Mouse (Mus musculus): Measurements from ENCODE around the gene Mrps18a. TPM values are rescaled to one million over a fixed set of nuclear protein-coding genes. Genes with fewer than 3 reads are reported as not detected.
A peak's percentile ranks its signal among the peaks of the same experiment; 100 is the strongest.

Gene Mrps18a
- polyA plus RNA-seq, 1 experiment from 2014 or later, result 141 TPM

DNA sequence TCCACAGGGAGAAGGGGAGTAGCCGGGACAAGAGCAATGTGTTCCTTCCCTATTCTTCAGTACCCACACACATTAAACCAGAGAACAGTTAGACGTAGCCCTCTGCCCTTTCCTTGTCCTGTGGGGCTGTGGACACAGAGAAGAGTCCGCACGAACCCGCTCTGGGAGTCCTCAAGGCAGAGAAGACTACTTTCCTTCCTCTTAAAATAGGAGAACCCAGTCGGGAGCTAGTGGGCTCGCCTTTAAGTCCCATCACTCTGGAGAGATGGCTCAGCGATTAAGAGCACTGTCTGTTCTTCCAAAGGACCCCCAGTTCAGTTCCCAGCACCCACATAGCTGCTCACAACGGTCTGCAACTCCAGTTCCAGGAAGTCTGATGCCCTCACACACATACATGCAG, 50.9 kb downstream of the Mrps18a start:
- Histone ChIP-seq H3K4me1 (ENCODE audit: control insufficient read depth, insufficient read depth, low read length) (peaks cover 14% of the 10 kb centered on the region), H3K36me3 (ENCODE audit: control insufficient read depth, insufficient read depth, low read length) (peaks cover 30% of the 10 kb centered on the region), H3K4me3 (replicated peaks; ENCODE audit: low read depth, low read length) (peak overlapping the region; percentile 79), H3K27ac (replicated peaks; ENCODE audit: low read depth, low read length) (peak overlapping the region; percentile 77), H3K9me3 (ENCODE audit: control insufficient read depth, low read length) (no peaks in the 10 kb centered on the region), H3K9ac (replicated peaks; ENCODE audit: low read length) (peak overlapping the region; percentile 86), H3K27me3 (ENCODE audit: control insufficient read depth, insufficient read depth, low read length) (no peaks in the 10 kb centered on the region), H3K4me2 (ENCODE audit: low read length) (peak overlapping the region; percentile 78)
- DNase-seq, result no peak
- no peak for ATAC-seq (ENCODE audit: low FRiP score, low TSS enrichment)
- WGBS, result 53% methylated on average over 9 of the region's 9 CpGs

GRCm38 (mm10) chr17:46162551-46162950, 51.8 kb downstream of the Mrps18a start:
- Histone ChIP-seq H3K9me3 (ENCODE audit: control insufficient read depth, low read length) (no peaks in the 10 kb centered on the region), H3K4me1 (ENCODE audit: control insufficient read depth, insufficient read depth, low read length) (peaks cover 14% of the 10 kb centered on the region), H3K36me3 (ENCODE audit: control insufficient read depth, insufficient read depth, low read length) (peaks cover 38% of the 10 kb centered on the region), H3K27me3 (ENCODE audit: control insufficient read depth, insufficient read depth, low read length) (no peaks in the 10 kb centered on the region), H3K27ac (replicated peaks; ENCODE audit: low read depth, low read length) (no peak overlapping the region), H3K9ac (replicated peaks; ENCODE audit: low read length) (no peak overlapping the region), H3K4me2 (ENCODE audit: low read length) (peak overlapping the region; percentile 78), H3K4me3 (replicated peaks; ENCODE audit: low read depth, low read length) (no peak overlapping the region)
- 95% methylated on average over 7 of the region's 7 CpGs for WGBS
- DNase-seq, result no peak
- no peak for ATAC-seq (ENCODE audit: low FRiP score, low TSS enrichment)

- no peak for DNase-seq
- Histone ChIP-seq H3K9me3 (ENCODE audit: control insufficient read depth, low read length) (no peaks in the 10 kb centered on the region), H3K27me3 (ENCODE audit: control insufficient read depth, insufficient read depth, low read length) (no peaks in the 10 kb centered on the region), H3K9ac (replicated peaks; ENCODE audit: low read length) (no peak overlapping the region), H3K27ac (replicated peaks; ENCODE audit: low read depth, low read length) (no peak overlapping the region), H3K4me2 (ENCODE audit: low read length) (no peak overlapping the region), H3K4me3 (replicated peaks; ENCODE audit: low read depth, low read length) (no peak overlapping the region), H3K36me3 (ENCODE audit: control insufficient read depth, insufficient read depth, low read length) (peaks cover 42% of the 10 kb centered on the region), H3K4me1 (ENCODE audit: control insufficient read depth, insufficient read depth, low read length) (peaks cover 14% of the 10 kb centered on the region)
- 91% methylated on average over 9 of the region's 9 CpGs for WGBS
- no peak for ATAC-seq (ENCODE audit: low FRiP score, low TSS enrichment)
These were observed 52.2 kb downstream of the Mrps18a start for GRCm38 (mm10) chr17:46162951-46163421.

DNA sequence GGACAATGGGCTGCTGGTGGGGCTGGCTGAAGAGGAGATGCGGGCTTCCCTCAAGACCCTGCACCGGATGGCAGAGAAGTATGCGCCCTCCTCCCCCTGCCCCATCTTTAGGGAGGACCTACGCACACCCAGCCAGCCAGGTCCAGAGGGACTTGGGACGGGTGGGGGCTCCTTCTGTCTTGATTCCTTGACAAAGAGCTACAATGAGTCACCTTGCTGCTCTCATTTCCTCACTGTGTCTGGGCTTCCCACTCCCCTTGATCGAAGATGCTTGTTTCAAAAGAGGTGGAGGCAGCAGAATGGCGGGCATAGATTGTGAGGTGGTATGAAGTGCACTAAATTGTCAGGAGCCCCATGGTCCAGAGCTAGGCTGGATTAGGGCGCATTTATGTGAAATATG, 53.5 kb downstream of the Mrps18a start:
- Histone ChIP-seq H3K27me3 (ENCODE audit: control insufficient read depth, insufficient read depth, low read length) (no peaks in the 10 kb centered on the region), H3K36me3 (ENCODE audit: control insufficient read depth, insufficient read depth, low read length) (peaks cover 52% of the 10 kb centered on the region), H3K4me2 (ENCODE audit: low read length) (no peak overlapping the region), H3K9me3 (ENCODE audit: control insufficient read depth, low read length) (no peaks in the 10 kb centered on the region), H3K9ac (replicated peaks; ENCODE audit: low read length) (no peak overlapping the region), H3K4me3 (replicated peaks; ENCODE audit: low read depth, low read length) (no peak overlapping the region), H3K4me1 (ENCODE audit: control insufficient read depth, insufficient read depth, low read length) (peaks cover 14% of the 10 kb centered on the region), H3K27ac (replicated peaks; ENCODE audit: low read depth, low read length) (no peak overlapping the region)
- DNase-seq, result no peak
- no peak for ATAC-seq (ENCODE audit: low FRiP score, low TSS enrichment)
- WGBS, result 95% methylated on average over 8 of the region's 8 CpGs

- H3K4me1 ChIP-seq (ENCODE audit: control insufficient read depth, insufficient read depth, low read length), result peaks cover 14% of the 10 kb centered on the region
- no peak overlapping the region for H3K4me2 ChIP-seq (ENCODE audit: low read length)
- peaks cover 57% of the 10 kb centered on the region for H3K36me3 ChIP-seq (ENCODE audit: control insufficient read depth, insufficient read depth, low read length)
- H3K4me3 ChIP-seq (replicated peaks; ENCODE audit: low read depth, low read length), result no peak overlapping the region
- 92% methylated on average over 10 of the region's 10 CpGs for WGBS
- H3K9ac ChIP-seq (replicated peaks; ENCODE audit: low read length), result no peak overlapping the region
- no peaks in the 10 kb centered on the region for H3K27me3 ChIP-seq (ENCODE audit: control insufficient read depth, insufficient read depth, low read length)
- ATAC-seq (ENCODE audit: low FRiP score, low TSS enrichment) (no peak), DNase-seq (no peak)
- no peaks in the 10 kb centered on the region for H3K9me3 ChIP-seq (ENCODE audit: control insufficient read depth, low read length)
- H3K27ac ChIP-seq (replicated peaks; ENCODE audit: low read depth, low read length), result no peak overlapping the region
These were observed 54.0 kb downstream of the Mrps18a start for GRCm38 (mm10) chr17:46164791-46165190.

DNA sequence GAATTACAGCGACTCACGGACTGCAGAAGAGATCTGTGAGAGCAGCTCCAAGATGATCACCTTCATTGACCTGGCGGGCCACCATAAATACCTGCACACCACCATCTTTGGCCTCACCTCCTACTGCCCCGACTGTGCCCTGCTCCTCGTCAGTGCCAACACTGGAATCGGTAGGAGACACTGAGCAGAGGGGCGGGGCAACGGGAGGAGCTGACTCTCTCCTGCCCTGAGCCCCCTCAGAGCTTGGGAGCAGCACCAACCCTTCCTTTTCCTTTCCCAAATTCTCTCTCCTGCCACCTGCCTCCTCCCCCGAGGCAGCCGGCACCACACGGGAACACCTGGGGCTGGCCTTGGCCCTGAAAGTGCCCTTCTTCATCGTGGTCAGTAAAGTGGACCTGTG, 54.7 kb downstream of the Mrps18a start:
- Histone ChIP-seq H3K4me1 (ENCODE audit: control insufficient read depth, insufficient read depth, low read length) (peaks cover 14% of the 10 kb centered on the region), H3K27ac (replicated peaks; ENCODE audit: low read depth, low read length) (no peak overlapping the region), H3K9ac (replicated peaks; ENCODE audit: low read length) (no peak overlapping the region), H3K9me3 (ENCODE audit: control insufficient read depth, low read length) (no peaks in the 10 kb centered on the region), H3K27me3 (ENCODE audit: control insufficient read depth, insufficient read depth, low read length) (no peaks in the 10 kb centered on the region), H3K4me2 (ENCODE audit: low read length) (no peak overlapping the region), H3K36me3 (ENCODE audit: control insufficient read depth, insufficient read depth, low read length) (peaks cover 62% of the 10 kb centered on the region), H3K4me3 (replicated peaks; ENCODE audit: low read depth, low read length) (no peak overlapping the region)
- WGBS, result 91% methylated on average over 12 of the region's 12 CpGs
- DNase-seq (no peak), ATAC-seq (ENCODE audit: low FRiP score, low TSS enrichment) (no peak)

GRCm38 (mm10) chr17:46166270-46166669, 55.5 kb downstream of the Mrps18a start:
- Histone ChIP-seq H3K36me3 (ENCODE audit: control insufficient read depth, insufficient read depth, low read length) (peaks cover 71% of the 10 kb centered on the region), H3K4me2 (ENCODE audit: low read length) (no peak overlapping the region), H3K4me3 (replicated peaks; ENCODE audit: low read depth, low read length) (no peak overlapping the region), H3K27ac (replicated peaks; ENCODE audit: low read depth, low read length) (no peak overlapping the region), H3K27me3 (ENCODE audit: control insufficient read depth, insufficient read depth, low read length) (no peaks in the 10 kb centered on the region), H3K9me3 (ENCODE audit: control insufficient read depth, low read length) (no peaks in the 10 kb centered on the region), H3K9ac (replicated peaks; ENCODE audit: low read length) (no peak overlapping the region), H3K4me1 (ENCODE audit: control insufficient read depth, insufficient read depth, low read length) (peaks cover 14% of the 10 kb centered on the region)
- ATAC-seq (ENCODE audit: low FRiP score, low TSS enrichment), result no peak
- 90% methylated on average over 5 of the region's 5 CpGs for WGBS
- no peak for DNase-seq

- H3K9me3 ChIP-seq (ENCODE audit: control insufficient read depth, low read length), result no peaks in the 10 kb centered on the region
- no peaks in the 10 kb centered on the region for H3K27me3 ChIP-seq (ENCODE audit: control insufficient read depth, insufficient read depth, low read length)
- DNase-seq (no peak), ATAC-seq (ENCODE audit: low FRiP score, low TSS enrichment) (no peak)
- peaks cover 9% of the 10 kb centered on the region for H3K4me1 ChIP-seq (ENCODE audit: control insufficient read depth, insufficient read depth, low read length)
- WGBS, result 86% methylated on average over 11 of the region's 11 CpGs
- peaks cover 76% of the 10 kb centered on the region for H3K36me3 ChIP-seq (ENCODE audit: control insufficient read depth, insufficient read depth, low read length)
- H3K9ac ChIP-seq (replicated peaks; ENCODE audit: low read length), result no peak overlapping the region
- no peak overlapping the region for H3K4me3 ChIP-seq (replicated peaks; ENCODE audit: low read depth, low read length)
- H3K4me2 ChIP-seq (ENCODE audit: low read length), result no peak overlapping the region
- H3K27ac ChIP-seq (replicated peaks; ENCODE audit: low read depth, low read length), result no peak overlapping the region
These were observed 56.2 kb downstream of the Mrps18a start for GRCm38 (mm10) chr17:46167014-46167413.

- H3K9me3 ChIP-seq (ENCODE audit: control insufficient read depth, low read length), result no peaks in the 10 kb centered on the region
- 64% methylated on average over 5 of the region's 5 CpGs for WGBS
- no peak overlapping the region for H3K27ac ChIP-seq (replicated peaks; ENCODE audit: low read depth, low read length)
- H3K4me2 ChIP-seq (ENCODE audit: low read length), result no peak overlapping the region
- H3K4me1 ChIP-seq (ENCODE audit: control insufficient read depth, insufficient read depth, low read length), result no peaks in the 10 kb centered on the region
- H3K27me3 ChIP-seq (ENCODE audit: control insufficient read depth, insufficient read depth, low read length), result no peaks in the 10 kb centered on the region
- ATAC-seq (ENCODE audit: low FRiP score, low TSS enrichment), result 0 out of 2 replicates have a peak, but pooled peaks have one; percentile 19
- no peak overlapping the region for H3K9ac ChIP-seq (replicated peaks; ENCODE audit: low read length)
- H3K36me3 ChIP-seq (ENCODE audit: control insufficient read depth, insufficient read depth, low read length), result peaks cover 89% of the 10 kb centered on the region
- H3K4me3 ChIP-seq (replicated peaks; ENCODE audit: low read depth, low read length), result no peak overlapping the region
- no peak for DNase-seq
These were observed 57.5 kb downstream of the Mrps18a start for GRCm38 (mm10) chr17:46168318-46168717.
